In genomic region chr5:66746761-66747160, GRCm38 (mm10) we compare ENCODE assay signal across 9 mouse cellular contexts. TPM values are rescaled to one million over a fixed set of nuclear protein-coding genes. Genes with fewer than 3 reads are reported as not detected.
DNase-seq lines count a peak whose midpoint lies in the region; ATAC-seq and TF ChIP-seq lines count a peak whose summit lies in the region.
"Had no signal": no experiment of that assay in that cellular context is flagged by ENCODE, and none has a peak within 500 bp of the region (broad histone marks: within the 10 kb centered on the region; RNA-seq: fewer than 3 reads in every experiment).

No protein-coding gene starts in this region.

- 8% methylated on average over 11 of the region's 11 CpGs for WGBS in liver, embryonic 12.5 days (ENCODE audit: insufficient replicate concordance)

- no peak overlapping the region for H3K9ac ChIP-seq in liver, embryonic 12.5 days
- H3K9ac ChIP-seq: liver, embryonic 14.5 days had no signal

- H3K27me3 ChIP-seq in testis, adult 2 months (ENCODE audit: control insufficient read depth, insufficient read depth, low read length), result no peaks in the 10 kb centered on the region
- peaks cover 42% of the 10 kb centered on the region for H3K27me3 ChIP-seq in liver, embryonic 12.5 days (replicated peaks)

- H3K9me3 ChIP-seq in liver, embryonic 12.5 days (replicated peaks), result no peaks in the 10 kb centered on the region

- no peak for TF ChIP-seq POLR2A in testis, adult 2 months (IDR thresholded peaks at IDR 0.05; ENCODE audit: control insufficient read depth, low read depth, low read length)

- peaks cover 9% of the 10 kb centered on the region for H3K4me1 ChIP-seq in testis, adult 2 months (ENCODE audit: control insufficient read depth, insufficient read depth, low read length)
- H3K4me1 ChIP-seq in liver, embryonic 12.5 days, result no peaks in the 10 kb centered on the region; the same call in 1 of the 2 replicates

- peak overlapping the region; percentile 38; the same call in 1 of the 2 replicates for H3K4me3 ChIP-seq in testis, adult 2 months (ENCODE audit: control insufficient read depth, low read depth, low read length)
- peak overlapping the region; percentile 51 for H3K4me3 ChIP-seq in liver, embryonic 12.5 days

- ATAC-seq in liver, embryonic 12.5 days, result no peak

- peak overlapping the region; percentile 70 for H3K4me2 ChIP-seq in liver, embryonic 12.5 days

- no peak overlapping the region for H3K27ac ChIP-seq in testis, adult 2 months (ENCODE audit: control insufficient read depth, insufficient read depth, low read depth, low read length)
- H3K27ac ChIP-seq in liver, embryonic 12.5 days, result no peak overlapping the region
- H3K27ac ChIP-seq: liver, embryonic 14.5 days had no signal

- TF ChIP-seq CTCF in testis, adult 2 months (IDR thresholded peaks at IDR 0.05; ENCODE audit: control insufficient read depth, insufficient read depth, insufficient replicate concordance, low read depth, low read length), result no peak

- peak; percentile 15 for DNase-seq in embryo, embryonic 9.5 days (ENCODE audit: extremely low spot score)
- no peak for DNase-seq in embryo, embryonic 11 days
- no peak for DNase-seq in testis, postnatal 14 days (ENCODE audit: low spot score)
- DNase-seq in urinary bladder, adult 2 months (ENCODE audit: low spot score), result no peak
- DNase-seq in adrenal gland, postnatal 4 days (ENCODE audit: low spot score in 2 of 2), result no peak
- DNase-seq in frontal cortex, postnatal 25 days (ENCODE audit: low spot score in 2 of 2), result no peak

- no peaks in the 10 kb centered on the region for H3K36me3 ChIP-seq in testis, adult 2 months (ENCODE audit: control insufficient read depth, insufficient read depth, low read length)
- H3K36me3 ChIP-seq in liver, embryonic 12.5 days, result no peaks in the 10 kb centered on the region

RNA-seq across cellular contexts. Expression of gene Limch1, which starts 1.1 kb away (rescaled TPM):
- 22.0 and 23.9 TPM in 2 replicates for polyA plus RNA-seq in testis, adult 2 months (2012; rRNA removed)
- 3.8 and 5.2 TPM in 2 replicates for polyA plus RNA-seq in liver, embryonic 12.5 days (2016; fragmentation: Nextera tagmentation; extraction: Ambion mirVana)
- 4.2 and 7.3 TPM in 2 replicates for polyA plus RNA-seq in urinary bladder, adult 2 months (2012; rRNA removed)
- 100 to 1,000 TPM; 150 to 161 TPM for total RNA-seq in adrenal gland, postnatal 4 days (2021)
